In genomic region chr6:23280811-23281513, GRCm38 (mm10) we compare ENCODE assay signal across 14 mouse cellular contexts. TPM values are rescaled to one million over a fixed set of nuclear protein-coding genes. Genes with fewer than 3 reads are reported as not detected.
DNase-seq lines count a peak whose midpoint lies in the region; ATAC-seq lines count a peak whose summit lies in the region.
"Had no signal": no experiment of that assay in that cellular context is flagged by ENCODE, and none has a peak within 500 bp of the region (broad histone marks: within the 10 kb centered on the region; RNA-seq: fewer than 3 reads in every experiment).

No protein-coding gene starts in this region.

- H3K4me3 ChIP-seq in forebrain, embryonic 13.5 days: no peak overlapping the region
- H3K4me3 ChIP-seq in hindbrain, embryonic 16.5 days (ENCODE audit: low read length): no peak overlapping the region
- H3K4me3 ChIP-seq in neural tube, embryonic 12.5 days: no peak overlapping the region
- no peak overlapping the region for H3K4me3 ChIP-seq in heart, embryonic 12.5 days
- H3K4me3 ChIP-seq: liver, embryonic 15.5 days had no signal

- WGBS in forebrain, embryonic 13.5 days: 1% methylated on average over 15 of the region's 15 CpGs
- 15% methylated on average over 15 of the region's 15 CpGs for WGBS in hindbrain, embryonic 16.5 days
- 16% methylated on average over 15 of the region's 15 CpGs for WGBS in neural tube, embryonic 12.5 days
- WGBS in heart, embryonic 12.5 days: 40% methylated on average over 15 of the region's 15 CpGs

- peak; percentile 94 for ATAC-seq in forebrain, embryonic 13.5 days
- peak; percentile 90 for ATAC-seq in hindbrain, embryonic 16.5 days
- peak; percentile 90 for ATAC-seq in neural tube, embryonic 12.5 days (ENCODE audit: low FRiP score, low read depth)
- ATAC-seq in heart, embryonic 12.5 days (ENCODE audit: insufficient number of reproducible peaks, low FRiP score): no peak
- ATAC-seq: intestine, embryonic 16.5 days had no signal

- H3K36me3 ChIP-seq in forebrain, embryonic 13.5 days (ENCODE audit: poor library complexity, severe bottlenecking): no peaks in the 10 kb centered on the region
- no peaks in the 10 kb centered on the region for H3K36me3 ChIP-seq in hindbrain, embryonic 16.5 days (ENCODE audit: control insufficient read depth, insufficient read depth, low read length)
- no peaks in the 10 kb centered on the region for H3K36me3 ChIP-seq in neural tube, embryonic 12.5 days
- no peaks in the 10 kb centered on the region for H3K36me3 ChIP-seq in heart, embryonic 12.5 days
- H3K36me3 ChIP-seq: liver, embryonic 15.5 days had no signal

- H3K4me2 ChIP-seq in forebrain, embryonic 13.5 days: peak overlapping the region; percentile 41
- H3K4me2 ChIP-seq in hindbrain, embryonic 16.5 days (ENCODE audit: low read length): no peak overlapping the region
- H3K4me2 ChIP-seq in neural tube, embryonic 12.5 days (replicated peaks): no peak overlapping the region
- H3K4me2 ChIP-seq in heart, embryonic 12.5 days: no peak overlapping the region
- H3K4me2 ChIP-seq: liver, embryonic 15.5 days had no signal

- peaks cover 46% of the 10 kb centered on the region for H3K27me3 ChIP-seq in forebrain, embryonic 13.5 days
- H3K27me3 ChIP-seq in hindbrain, embryonic 16.5 days (replicated peaks; ENCODE audit: control insufficient read depth, insufficient read depth, low read length): peaks cover 16% of the 10 kb centered on the region
- peaks cover 26% of the 10 kb centered on the region for H3K27me3 ChIP-seq in neural tube, embryonic 12.5 days (replicated peaks)
- peaks cover 13% of the 10 kb centered on the region; the same call in 1 of the 2 replicates for H3K27me3 ChIP-seq in heart, embryonic 12.5 days (replicated peaks)
- H3K27me3 ChIP-seq: liver, embryonic 15.5 days had no signal

- peak; percentile 14 for DNase-seq in cerebellum, adult 11-12 months
- DNase-seq in cerebellum, adult 9-10 months: no peak
- DNase-seq in thymus, postnatal 14 days: no peak
- no peak for DNase-seq in frontal cortex, postnatal 25 days (ENCODE audit: low spot score in 2 of 2)
- DNase-seq: cerebellum, adult 8-10 months had no signal

- peak overlapping the region; percentile 51 for H3K27ac ChIP-seq in forebrain, embryonic 13.5 days
- no peak overlapping the region for H3K27ac ChIP-seq in hindbrain, embryonic 16.5 days (ENCODE audit: low read depth, low read length)
- H3K27ac ChIP-seq in neural tube, embryonic 12.5 days: no peak overlapping the region
- no peak overlapping the region for H3K27ac ChIP-seq in heart, embryonic 12.5 days (ENCODE audit: poor library complexity, severe bottlenecking)
- H3K27ac ChIP-seq: liver, embryonic 15.5 days had no signal

- peaks cover 21% of the 10 kb centered on the region for H3K4me1 ChIP-seq in forebrain, embryonic 13.5 days
- 0 out of 2 replicates have a peak, but pooled peaks cover 3% of the 10 kb centered on the region for H3K4me1 ChIP-seq in hindbrain, embryonic 16.5 days (ENCODE audit: control insufficient read depth, insufficient read depth, low read depth, low read length)
- 0 out of 2 replicates have a peak, but pooled peaks cover 2% of the 10 kb centered on the region for H3K4me1 ChIP-seq in neural tube, embryonic 12.5 days
- no peaks in the 10 kb centered on the region for H3K4me1 ChIP-seq in heart, embryonic 12.5 days (replicated peaks)
- H3K4me1 ChIP-seq: liver, embryonic 15.5 days had no signal

- H3K9ac ChIP-seq in forebrain, embryonic 13.5 days: no peak overlapping the region
- no peak overlapping the region for H3K9ac ChIP-seq in hindbrain, embryonic 16.5 days (ENCODE audit: low read depth, low read length)
- H3K9ac ChIP-seq in neural tube, embryonic 12.5 days: no peak overlapping the region
- no peak overlapping the region for H3K9ac ChIP-seq in heart, embryonic 12.5 days
- H3K9ac ChIP-seq: liver, embryonic 15.5 days had no signal

- peaks cover 5% of the 10 kb centered on the region; the same call in 1 of the 2 replicates for H3K9me3 ChIP-seq in forebrain, embryonic 13.5 days (replicated peaks)
- H3K9me3 ChIP-seq in hindbrain, embryonic 16.5 days (ENCODE audit: control insufficient read depth, low read length): no peaks in the 10 kb centered on the region
- H3K9me3 ChIP-seq in neural tube, embryonic 12.5 days: no peaks in the 10 kb centered on the region
- no peaks in the 10 kb centered on the region for H3K9me3 ChIP-seq in heart, embryonic 12.5 days (replicated peaks)
- H3K9me3 ChIP-seq: liver, embryonic 15.5 days had no signal

RNA-seq across cellular contexts. Expression of gene Fezf1, which starts 32.8 kb away (rescaled TPM):
- 13.6 and 38.7 TPM in 2 replicates for polyA plus RNA-seq in forebrain, embryonic 13.5 days (2015; fragmentation: Nextera tagmentation; extraction: Ambion mirVana)
- 0.47 TPM in 1 of 2 replicates, not detected in the other for polyA plus RNA-seq in hindbrain, embryonic 16.5 days (2015; fragmentation: Nextera tagmentation; extraction: Ambion mirVana)
- polyA plus RNA-seq in neural tube, embryonic 12.5 days (2016; fragmentation: Nextera tagmentation; extraction: Ambion mirVana): not detected in 2 replicates
- not detected in 2 replicates for polyA plus RNA-seq in heart, embryonic 12.5 days (2016; fragmentation: Nextera tagmentation; extraction: Ambion mirVana)
- polyA plus RNA-seq: gonadal fat pad, adult 2 months; heart, embryonic 16.5 days; intestine, embryonic 16.5 days; small intestine, adult 2 months had no signal
